Mouse (Mus musculus): ENCODE data around the gene Limk2.
A peak's percentile ranks its signal among the peaks of the same experiment; 100 is the strongest.

Limk2 gene

GRCm38 (mm10) chr11:3408131-3408996, 625 bp downstream of the Limk2 start:
- peak; percentile 6 to 13 for DNase-seq

DNA sequence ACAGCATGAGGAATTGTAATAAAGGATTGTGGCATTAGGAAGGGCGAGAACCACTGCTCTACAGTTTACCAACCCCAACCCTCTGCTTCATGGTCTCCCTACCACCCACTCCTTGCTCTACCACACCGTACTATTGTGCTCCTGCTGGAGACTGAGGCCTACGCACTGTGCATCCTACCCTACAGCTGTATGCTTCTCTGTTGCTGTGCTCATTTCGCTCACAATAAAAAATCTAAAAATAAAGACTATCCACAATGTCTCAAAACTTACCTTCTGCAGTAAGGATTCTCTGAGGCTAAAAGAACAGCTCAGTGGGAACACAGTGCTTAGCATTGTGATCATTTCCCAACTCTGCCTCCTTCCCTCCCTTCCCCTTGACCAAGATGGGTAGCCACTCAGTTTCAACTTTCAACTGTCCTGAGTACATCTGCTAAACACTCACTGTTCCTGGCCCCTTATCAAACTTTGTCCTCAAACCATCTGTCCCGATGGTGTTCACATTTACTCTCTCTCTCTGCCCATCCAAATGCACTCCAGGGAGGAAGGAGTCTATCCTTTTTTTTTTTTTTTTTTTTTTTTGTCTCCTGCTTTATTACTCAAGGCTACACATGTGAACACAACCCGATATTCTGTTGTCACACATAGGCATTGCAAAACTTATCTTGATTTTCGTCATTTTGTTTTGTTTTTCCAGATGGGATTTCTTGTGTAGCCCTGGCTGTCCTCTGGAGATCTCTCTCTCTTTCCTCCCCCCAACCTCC, 4.5 kb downstream of the Limk2 start:
- DNase-seq = no peak

GRCm38 (mm10) chr11:3403024-3403423, 6.0 kb downstream of the Limk2 start:
- DNase-seq = no peak

DNA sequence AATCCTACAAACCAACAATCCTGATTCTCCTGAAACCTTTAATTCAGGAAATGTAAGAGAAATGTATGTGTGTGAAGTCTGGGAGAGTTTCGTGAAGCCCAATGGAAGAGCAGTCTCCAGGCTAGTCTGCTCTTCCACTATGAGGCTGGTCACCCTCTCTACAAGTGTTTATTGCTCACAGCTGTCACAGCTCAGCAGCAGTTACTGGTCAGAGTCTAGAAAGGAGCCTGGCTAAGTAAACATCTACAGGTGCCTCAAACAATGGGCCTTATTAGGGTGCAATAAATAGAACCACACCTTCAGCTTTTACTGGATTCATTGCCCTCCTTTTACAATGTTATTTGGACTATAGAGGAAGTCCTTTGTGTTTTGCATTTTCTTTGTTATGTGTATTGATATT, 10.7 kb downstream of the Limk2 start:
- no peak for DNase-seq

DNA sequence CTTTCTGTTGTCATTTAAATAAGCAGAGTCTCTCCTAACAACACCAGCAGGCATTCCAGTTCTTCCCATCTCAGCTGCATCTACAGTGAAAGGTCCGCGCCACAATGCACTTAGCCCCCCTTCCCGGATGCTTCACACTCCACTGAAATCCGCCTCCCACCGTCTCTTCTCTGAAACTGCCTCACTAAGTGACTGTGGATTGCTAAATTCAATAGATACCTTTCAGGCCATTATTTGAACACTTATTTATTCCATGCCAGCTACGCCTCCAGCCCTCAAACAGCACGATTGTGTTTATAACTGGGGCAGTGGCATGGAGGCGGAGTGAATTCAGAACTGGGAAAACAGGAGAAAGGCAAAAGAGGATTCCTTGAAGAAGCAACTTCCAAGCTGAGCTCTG, 12.4 kb downstream of the Limk2 start:
- no peak for DNase-seq

DNA sequence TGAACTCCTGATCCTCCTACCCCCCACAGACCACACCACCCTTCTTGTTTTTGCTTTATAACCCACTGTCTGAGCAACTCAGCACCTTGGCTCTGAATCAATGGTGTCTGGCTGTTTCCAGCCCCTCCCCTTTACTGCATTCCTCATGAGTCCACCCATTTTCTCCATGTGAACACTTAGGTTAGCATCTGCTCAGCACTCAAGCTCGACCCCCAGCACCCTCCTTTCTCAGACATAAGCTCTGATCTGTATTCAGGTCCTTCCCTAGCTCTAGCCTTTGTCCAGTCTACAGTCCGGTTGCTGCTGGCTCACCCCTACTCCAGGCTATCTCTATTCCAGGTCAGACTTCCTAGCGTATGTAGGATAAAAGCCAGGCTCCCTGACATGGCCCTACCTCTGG, 12.9 kb downstream of the Limk2 start:
- no peak for DNase-seq

DNA sequence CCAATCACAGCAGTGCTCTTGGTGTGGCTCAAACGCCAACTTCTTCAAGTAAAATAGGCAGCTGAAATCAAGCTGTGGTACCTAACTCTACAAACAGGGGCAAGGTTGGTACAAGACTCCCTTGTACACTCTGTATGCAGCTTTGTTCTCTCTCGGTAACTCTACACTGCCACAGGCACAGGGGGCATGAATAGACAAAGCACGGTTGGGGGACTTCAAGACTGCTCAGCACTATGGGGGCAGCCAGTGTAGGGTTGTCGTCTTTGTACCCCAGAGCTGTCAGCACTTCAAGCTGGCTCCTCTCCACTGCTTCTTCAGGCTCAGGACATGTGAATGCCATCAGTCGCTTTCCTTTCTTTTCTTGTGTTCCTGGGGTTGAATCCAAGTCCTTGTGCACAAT, 14.5 kb downstream of the Limk2 start:
- DNase-seq = no peak

DNA sequence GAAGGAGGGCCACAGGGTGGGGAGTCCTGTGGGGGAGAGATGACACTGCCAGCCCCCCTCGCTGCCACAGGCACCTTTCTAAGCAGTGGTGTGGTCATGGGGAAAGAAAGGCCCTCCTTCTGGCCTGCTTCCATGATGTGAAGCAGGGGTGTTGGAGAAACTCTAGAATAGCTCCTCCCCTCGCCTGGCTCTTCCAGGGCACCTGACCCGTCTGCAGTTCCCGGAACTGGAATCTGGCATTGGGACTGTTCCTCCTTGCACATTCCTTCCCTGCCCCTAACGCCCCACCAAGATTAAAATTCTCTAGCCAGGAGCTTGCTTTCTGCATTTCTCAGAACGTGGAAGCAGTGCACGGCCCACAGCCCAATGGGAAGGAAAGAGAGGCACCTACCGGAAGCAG, 16.5 kb downstream of the Limk2 start:
- DNase-seq = no peak

- no peak for DNase-seq
Observed at GRCm38 (mm10) chr11:3390789-3391188, 18.2 kb downstream of the Limk2 start.

- DNase-seq = no peak
Observed at GRCm38 (mm10) chr11:3389996-3390395, 19.0 kb downstream of the Limk2 start.

DNA sequence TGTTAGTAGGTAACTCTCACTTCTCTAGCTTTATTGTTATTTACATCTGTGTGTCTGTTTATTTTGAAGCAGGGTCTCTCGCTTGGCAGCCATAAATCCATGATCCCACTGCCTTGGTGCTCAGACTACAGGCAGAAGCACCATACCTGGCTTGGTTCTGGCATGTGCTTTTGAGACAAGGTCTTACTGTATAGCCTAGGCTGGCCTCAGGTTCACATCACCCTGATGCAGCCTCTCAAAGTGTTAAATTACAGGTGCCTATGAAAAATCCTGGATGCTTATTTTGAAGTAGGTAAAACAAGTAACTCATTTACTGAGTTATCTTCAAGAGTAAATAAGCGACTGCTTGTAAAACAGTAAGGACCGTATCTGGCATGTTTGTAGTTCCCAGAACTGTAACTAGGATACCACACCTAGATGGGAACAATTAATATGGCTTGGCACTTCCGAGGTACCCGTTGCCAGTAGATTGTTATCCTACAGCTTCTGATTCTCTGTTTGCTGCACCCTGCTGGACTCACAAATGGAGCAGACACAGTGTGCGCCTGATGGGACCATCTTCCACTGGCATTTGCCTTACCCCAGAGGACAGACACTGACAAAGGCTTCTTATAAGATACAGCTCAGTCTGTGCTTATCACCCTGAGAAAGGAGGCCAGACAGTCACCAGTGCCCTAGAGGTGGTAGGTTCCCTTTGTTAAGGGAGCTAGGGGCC, 21.4 kb downstream of the Limk2 start:
- DNase-seq = no peak

- peak; percentile 60 to 61 for DNase-seq
Observed at GRCm38 (mm10) chr11:3386941-3387368, 22.0 kb downstream of the Limk2 start.

- no peak for DNase-seq
Observed at GRCm38 (mm10) chr11:3382602-3383594, 26.1 kb downstream of the Limk2 start.

DNA sequence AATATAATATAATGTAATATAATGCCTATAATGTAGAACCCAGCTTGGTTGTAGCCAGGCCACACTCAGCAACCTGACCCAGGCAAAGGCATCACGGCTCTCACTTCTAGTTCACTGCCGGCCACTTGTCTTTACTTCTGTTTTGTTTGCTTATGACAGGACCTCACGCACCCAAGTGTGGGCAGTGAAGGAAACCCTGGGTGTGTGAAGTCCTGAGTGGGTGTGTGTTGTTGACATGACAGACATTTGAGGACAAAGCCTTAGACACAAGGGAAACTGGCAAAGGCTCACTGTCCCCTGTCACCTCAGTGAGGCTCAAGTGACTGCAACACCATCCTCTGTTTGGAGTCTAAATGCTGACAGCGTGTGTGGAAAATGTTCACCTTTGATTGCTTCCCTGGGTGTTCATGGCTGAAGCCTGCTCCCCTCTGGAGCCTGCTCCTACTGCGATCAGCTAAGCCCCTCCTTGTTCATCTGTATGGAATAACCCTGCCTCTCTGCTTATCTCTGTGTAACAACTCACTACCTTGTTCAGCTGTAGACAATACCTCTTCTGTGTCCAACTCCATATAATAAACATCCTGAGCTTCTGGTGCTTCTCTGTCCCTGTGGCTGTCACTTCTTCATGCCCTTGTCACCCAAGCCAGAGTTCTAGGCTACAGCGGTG, 27.7 kb downstream of the Limk2 start:
- DNase-seq = no peak

GRCm38 (mm10) chr11:3379427-3379826, 29.6 kb downstream of the Limk2 start:
- DNase-seq = no peak

GRCm38 (mm10) chr11:3374741-3375140, 34.2 kb downstream of the Limk2 start:
- DNase-seq = no peak

GRCm38 (mm10) chr11:3374293-3374645, 34.7 kb downstream of the Limk2 start:
- no peak for DNase-seq

- no peak for DNase-seq
Observed at GRCm38 (mm10) chr11:3373591-3374292, 35.2 kb downstream of the Limk2 start.

- no peak for DNase-seq
Observed at GRCm38 (mm10) chr11:3371599-3372295, 37.2 kb downstream of the Limk2 start.

DNA sequence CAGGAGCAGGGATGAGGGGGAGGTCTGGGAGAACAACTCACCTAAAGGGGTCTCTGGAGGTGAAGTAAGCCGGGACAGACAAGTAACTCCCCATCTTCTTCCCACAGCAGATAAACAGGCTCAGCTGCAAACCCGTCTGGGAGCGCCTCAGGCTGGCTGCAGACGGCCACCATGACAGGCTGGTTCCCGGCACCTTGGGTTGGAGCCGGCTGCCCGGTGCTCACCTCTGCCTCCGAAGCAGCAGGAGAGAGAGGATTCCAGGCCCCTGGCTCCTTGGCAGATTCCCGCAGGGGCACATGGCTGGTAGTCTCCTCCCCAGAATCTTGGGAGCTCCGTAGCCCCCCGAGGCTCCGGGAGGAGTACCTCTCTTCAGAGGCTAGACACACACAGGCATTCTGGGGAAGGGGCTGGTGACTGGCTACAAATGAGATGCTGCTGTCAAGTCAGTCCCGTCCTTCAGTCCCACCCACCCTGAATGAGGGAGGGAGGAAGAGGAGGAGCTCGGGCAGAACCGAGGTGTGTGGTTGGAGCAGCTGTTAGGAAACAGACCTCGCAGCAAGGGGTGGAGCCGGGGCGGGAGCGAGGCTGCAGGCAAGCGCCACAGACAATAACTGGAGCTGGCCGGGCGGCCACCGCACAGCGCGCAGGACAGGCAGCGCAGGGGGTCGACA, 37.9 kb downstream of the Limk2 start:
- DNase-seq = peak; percentile 64 to 70
